Mouse (Mus musculus) megakaryocyte, adult 5-6 weeks (primary cell): ENCODE results near the gene Metap1. TPM values are rescaled to one million over a fixed set of nuclear protein-coding genes. Genes with fewer than 3 reads are reported as not detected.

Experiments used
- ATAC-seq: 2 replicates; pipeline ENCODE4 v1.8.0; 2016; ENCODE audit warnings: mild to moderate bottlenecking, inconsistent platforms; ENCODE audit not compliant: poor library complexity, severe bottlenecking
- total RNA-seq, 2 experiments: library from RNA; stranded (forward) in 1 of 2; stranded (reverse) in 1 of 2; fragments of 153-499, 151-499 nt in 1 of 2; fragments of 221-1000, 200-1000 nt in 1 of 2; gene quantifications; 2 replicates each; pipeline versions ENCODE4 v1.2.3 to v1.2.4; 2015 to 2017

Metap1 gene
- total RNA-seq, 2 experiments from 2014 or later, result 24.0 to 28.5 TPM

DNA sequence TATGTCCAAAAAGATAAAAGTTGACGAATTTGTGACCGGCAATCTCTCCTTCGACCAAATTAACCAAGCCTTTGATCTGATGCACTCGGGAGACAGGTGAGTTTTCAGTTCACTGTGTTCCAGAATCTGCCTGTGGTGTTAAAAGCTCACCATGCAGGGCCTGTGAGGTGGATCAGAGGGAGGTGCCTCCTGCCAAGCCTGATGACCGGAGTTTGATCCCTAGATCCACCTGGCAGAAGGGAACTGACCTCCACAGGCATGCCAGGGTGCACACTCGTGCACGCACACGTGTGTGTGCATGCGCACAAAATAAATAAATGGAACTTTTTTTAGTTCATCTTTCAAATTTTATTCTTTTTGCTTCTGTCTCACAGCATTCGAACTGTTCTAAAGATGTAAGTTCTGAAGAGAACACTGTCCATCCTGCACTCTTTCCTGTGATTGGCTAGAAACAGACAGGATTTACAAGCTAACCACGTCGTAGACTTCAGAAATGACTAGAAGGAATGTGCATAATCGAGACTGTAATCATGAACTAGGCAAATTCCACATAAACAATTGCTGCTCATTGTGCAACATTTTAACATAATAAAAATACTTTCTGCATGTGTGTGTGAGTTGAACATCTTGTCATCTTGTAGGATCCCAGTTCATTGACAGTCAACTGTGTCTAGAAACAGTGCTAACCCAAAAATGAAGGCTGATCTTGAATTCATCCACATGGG lies 34.4 kb downstream of the Metap1 start:
- no peak for ATAC-seq

DNA sequence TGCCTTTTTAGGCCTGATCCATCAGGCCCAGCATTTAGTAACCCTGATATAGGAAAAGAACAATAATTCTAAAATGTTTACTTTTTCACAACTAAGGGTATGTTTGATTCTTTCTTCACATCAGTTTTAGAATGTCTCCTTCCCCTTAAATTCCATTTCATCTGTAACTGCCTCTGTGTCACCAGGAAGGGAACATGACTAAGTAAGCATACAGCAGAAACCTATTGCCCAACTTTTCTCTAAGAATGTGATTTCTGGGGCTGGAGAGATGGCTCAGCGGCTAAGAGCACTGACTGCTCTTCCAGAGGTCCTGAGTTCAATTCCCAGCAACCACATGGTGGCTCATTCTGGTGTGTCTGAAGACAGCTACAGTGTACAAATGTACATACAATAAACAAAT lies 35.1 kb downstream of the Metap1 start:
- ATAC-seq, result no peak

DNA sequence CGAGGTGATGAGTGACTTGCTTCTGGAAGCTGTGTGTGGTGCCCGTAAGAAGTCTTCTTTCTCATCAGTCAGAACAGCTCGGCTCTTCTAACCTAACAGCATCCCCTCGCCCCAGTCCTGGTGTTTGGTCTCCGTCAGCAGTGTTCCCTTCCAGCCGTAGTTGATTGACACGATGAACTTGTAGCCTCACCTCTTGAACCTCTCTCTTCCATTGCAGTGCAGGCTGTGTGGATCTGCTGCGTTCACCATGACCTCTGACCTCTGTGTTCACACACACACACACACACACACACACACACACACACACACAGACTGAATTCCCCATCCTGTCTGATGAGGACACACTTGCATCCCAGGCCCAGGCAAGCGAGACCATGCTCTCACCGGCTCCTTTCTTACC lies 37.1 kb downstream of the Metap1 start:
- ATAC-seq, result no peak

DNA sequence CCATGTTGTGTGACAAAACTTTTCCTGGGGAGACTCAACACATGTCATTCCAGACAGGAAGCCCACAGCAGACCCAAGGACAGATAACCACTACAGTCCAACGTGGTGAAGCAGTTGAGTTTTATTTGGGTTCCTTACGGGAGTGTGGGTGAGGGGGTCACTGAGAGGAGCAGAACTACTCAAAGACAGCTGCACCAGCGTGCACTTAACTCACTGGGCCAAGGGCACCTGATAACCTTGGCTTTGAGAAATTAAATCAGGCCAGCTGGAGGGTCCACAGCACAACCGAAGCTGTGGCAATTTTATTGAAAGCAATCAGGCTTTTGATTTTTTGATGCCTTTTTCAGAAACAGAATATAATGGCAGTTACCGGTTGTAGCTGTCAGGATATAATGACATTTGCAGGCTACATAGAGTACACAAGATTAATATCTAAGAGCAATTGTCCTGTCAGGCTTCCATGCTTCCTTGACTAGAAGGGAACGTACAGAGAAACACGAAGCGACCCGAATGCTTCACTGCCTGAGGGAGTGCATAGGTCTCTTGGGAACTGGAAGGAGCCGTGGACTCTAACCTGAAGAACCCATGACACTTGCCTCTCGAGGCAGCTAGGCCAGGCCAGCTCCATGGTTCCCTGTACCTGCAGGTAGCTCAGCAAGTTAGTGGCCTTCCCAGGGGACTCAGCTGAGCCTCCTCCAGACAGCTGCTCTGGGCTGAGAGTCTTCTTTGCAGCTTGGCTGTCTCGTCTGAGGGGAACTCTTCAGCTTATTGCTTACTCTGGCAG lies 41.0 kb downstream of the Metap1 start:
- ATAC-seq, result no peak

DNA sequence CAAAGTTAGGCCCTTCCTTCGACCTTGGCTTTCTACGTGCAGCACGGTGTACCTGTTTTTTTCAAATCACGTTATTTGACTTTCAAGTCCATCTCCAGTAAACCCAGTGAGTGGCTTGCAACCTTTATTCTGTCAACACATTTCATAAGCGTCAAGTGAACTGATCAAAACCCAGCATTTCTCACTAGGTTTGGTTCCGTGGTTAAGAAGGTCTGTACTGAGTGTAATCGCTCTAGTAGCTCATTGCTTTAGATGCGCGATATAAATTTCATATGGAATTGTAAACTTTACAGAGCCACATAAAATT lies 45.9 kb downstream of the Metap1 start:
- no peak for ATAC-seq

DNA sequence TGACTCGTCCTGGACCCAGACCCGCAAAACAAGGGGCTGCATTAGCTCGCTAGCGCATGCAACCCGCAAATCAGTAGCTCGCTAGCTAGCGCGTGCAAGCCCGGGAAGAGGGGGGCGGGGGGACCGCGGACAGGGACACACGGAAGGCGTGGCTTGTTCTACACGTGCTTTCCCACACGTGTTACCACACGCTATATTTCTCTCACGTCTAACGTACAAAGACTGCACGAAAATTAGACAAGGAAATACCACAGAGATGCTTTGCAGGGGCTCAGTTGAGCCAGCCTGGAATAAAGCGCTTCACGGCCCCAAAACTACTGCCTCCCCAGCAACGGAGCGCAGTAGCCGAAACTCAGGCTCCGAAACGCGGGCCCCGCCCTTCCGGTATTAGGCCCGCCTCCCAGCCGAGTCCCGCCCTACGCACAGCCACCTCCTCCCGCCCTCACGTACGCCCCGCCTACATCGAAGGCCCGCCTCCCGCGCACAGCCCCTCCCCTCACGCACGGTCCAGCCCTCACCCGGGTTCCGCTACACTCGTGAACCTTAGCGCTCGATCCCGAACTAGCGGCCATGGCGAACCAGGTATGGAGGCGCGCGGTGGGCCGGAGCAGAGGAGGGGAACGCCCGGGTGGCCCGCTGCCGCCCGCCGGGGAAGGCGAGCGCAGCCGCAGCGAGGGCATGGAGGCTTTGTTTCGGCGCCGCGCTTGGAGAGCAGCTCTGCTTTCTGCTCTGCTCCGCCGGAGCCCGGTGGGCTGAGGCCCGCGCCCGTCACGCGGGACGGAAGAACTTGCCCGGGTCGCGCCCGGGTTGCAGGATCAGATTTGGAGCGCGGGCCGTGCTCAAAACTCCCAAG lies 46.5 kb downstream of the Metap1 start, which contains the start of gene Adh5:
TSS of gene Adh5 (plus strand) at position 482 of the 853 bp plus-strand sequence.
- ATAC-seq, result peak; percentile 96

DNA sequence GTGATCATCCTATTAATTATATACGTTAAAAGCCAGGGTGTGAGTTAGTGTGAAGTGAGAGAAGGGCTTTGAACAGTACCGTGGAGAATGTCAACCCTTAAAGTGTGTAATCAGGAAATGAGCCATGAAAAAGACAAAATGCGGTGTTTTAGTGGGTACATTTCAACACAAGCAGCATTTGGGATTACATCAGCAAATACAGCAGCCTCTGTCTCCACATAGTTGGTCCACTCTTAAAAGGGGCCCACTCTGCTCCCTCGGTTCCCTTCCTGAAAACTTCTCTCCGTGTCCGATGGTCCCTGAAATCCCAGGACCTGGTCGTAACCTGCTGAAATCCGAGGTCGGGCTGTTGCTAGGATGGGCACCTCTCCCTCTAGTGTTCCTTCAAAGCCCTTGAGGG lies 47.1 kb downstream of the Metap1 start:
- ATAC-seq, result peak; percentile 19

DNA sequence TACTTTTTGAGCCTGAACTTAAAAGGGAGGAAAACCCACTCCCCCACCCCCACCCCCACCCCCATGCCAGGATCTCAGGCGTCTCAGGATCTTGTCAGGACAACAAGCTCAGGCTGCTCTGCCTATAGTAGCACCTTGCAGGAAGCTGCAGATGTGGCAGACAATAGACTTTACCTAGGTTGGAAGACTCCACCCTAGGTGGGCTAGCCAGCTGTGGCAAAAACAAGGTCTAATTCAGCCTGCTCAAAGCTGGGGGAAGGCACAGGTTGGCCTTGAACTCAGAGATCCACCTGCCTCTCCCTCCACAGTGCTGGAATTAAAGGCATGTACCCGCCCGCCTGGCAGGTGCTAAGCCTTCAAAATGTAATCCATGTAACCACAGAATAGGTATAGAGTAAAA lies 50.6 kb downstream of the Metap1 start:
- no peak for ATAC-seq

DNA sequence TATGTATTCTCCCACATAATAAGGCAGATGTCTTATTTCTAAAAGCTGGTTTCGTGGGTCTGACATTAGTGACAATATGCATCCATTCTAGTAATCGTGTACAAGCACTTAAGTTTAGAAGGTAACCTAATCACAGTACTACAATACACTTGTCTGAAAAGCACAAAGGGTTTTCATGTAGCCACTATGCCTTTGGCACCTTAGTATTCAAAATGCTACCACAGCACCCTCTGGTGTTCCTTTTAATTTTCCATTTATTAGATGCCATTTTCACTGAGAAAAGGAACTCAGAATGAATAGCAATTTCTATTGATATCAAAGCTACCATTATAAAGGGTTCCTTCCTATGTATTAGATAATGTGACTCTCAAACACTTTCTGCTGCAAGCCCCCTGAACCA lies 57.5 kb downstream of the Metap1 start:
- no peak for ATAC-seq

DNA sequence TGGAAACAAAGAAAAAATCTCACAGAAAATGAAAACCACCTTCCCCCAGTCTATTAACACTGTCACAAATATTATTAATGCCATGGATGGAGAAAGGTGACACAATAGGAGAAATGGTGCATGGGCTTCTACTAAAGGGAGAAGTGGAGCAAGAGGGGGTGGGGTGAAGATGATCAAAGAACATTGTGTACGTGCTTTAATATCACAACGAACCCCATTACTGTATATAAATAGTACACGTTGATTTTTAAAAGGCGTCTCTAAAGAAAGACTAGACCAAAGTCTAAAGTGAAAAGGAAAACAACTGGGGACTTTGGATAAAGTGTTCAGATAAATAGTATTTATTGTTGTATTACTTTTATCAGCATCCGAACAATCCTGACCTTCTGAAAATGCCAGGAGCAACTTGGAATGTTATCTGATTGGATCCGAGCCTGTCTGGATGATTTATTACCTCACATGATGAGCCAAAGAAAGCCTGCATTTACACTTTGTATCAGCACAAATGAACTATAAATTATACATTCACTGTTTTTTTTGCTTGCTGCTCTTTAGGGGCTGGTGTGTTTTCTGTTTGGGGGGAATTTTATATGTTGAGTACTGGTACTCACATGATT lies 58.8 kb downstream of the Metap1 start:
- no peak for ATAC-seq

DNA sequence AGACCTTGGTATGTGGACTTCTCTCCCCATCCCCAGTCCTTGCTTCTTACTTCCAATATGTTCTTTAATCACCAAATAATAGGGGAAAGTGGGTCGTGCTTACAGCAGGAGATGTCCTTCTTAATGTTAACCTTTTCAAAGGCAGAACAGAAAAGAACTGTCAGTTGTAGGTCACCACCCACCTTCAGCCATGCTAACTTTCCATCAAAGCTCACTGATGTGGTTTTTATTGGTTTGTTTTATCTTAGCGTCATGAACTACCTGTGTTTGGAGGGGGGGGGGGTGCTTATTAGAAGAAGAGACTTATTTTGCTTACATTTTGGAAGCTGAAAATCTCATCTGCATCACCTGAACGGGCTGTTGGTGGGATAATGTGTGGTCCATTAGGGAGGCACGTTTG lies 65.1 kb downstream of the Metap1 start:
- ATAC-seq, result no peak

DNA sequence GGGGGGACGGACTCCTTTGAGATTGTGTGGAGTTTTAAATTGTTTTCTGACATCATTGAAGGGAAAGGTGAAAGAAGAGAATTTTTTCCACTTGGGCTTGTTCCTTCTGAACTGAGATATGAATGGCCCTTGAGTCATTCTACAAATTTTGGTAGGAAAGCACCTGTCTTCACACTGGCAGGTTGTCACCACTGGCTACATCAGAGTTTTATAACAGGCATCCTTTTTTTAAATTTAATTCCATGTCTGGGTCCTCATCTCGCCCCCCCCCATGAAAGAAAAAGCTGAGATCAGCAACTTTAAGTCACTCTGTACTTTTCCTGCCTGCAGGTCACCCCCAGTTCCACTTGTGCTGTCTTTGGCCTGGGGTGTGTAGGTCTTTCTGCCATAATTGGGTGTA lies 65.7 kb downstream of the Metap1 start:
- no peak for ATAC-seq

DNA sequence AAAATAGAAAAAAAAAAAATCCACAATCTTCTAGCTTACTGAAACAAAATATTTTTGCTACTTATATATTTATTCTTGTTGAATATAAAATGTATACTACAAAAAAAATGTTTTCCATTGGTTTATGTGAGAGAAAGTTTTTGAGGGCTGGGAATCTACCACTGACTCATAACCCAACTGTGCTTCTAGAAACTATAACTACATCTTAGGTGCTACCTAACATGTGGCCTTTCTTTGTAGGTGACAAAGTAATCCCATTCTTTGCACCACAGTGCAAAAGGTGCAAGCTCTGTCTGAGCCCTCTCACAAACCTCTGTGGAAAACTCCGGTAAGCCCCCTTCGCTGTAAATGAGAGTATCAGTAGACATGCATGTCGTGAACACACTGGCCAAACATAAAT lies 68.9 kb downstream of the Metap1 start:
- no peak for ATAC-seq

DNA sequence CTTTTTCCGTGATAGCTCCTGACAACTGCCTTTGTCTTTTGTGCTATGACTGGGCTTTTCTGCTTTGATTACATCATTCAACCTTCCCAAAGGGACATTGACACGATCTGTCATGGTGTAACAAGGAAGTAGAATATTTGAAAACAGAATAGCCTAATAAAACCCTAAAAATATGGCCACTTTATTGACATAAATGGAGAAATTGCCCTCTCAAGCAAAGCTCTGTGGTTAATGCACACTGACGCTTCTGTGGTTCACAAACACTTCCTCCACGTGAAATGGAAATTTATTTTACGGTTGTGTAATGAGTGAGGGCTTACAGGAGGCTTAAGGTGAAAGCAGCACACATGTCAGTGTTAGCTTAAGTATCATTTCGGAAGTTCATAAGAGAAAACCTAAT lies 69.9 kb downstream of the Metap1 start:
- peak; percentile 68 for ATAC-seq

DNA sequence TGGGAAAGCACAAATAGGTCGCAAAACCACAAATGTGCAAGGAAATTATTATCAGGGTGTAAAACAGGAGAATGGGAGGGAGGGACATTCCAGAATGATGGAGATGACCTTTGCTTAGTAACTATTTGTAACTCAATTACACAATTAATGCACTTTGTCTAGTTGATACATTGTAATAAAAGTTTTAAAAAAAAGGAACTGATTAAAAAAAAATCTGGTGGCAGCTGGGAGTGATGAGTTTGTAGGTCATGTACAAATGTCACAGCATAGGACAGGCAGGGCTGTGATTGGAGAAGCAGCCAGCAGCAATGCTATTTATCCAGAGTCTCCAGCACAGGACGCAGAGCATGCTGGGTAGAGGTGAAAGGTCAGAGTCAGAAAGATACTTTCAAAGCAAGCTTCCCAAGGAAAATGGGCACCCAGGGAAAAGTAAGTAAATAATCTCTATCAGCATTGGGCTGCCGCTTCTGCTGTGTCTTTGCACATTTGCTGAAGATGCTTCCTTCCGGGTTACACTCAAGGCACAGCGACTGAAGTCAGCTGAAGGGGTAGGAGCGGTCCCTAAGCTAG lies 74.1 kb downstream of the Metap1 start, which contains the start of gene Adh4:
TSS of gene Adh4 (plus strand) at position 346 of the 570 bp plus-strand sequence.
- no peak for ATAC-seq

DNA sequence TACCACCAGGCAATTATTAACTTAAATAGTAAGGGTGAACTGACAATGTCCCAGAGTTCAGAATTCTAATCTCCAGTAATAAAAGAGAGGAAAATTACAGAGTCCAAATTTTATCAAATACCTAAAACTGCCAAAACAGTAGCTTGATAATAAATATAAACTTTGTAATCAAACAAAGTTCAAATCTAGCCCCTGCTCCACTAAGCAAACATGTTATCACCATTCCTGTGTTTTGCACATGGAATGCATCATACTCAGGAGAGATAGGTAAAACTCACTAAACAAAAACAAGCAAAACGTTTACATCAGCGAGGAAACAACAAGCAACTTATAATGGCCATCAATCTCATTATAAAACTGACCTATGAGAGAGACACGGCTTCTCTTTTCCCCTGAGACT lies 79.1 kb downstream of the Metap1 start:
- ATAC-seq, result no peak

DNA sequence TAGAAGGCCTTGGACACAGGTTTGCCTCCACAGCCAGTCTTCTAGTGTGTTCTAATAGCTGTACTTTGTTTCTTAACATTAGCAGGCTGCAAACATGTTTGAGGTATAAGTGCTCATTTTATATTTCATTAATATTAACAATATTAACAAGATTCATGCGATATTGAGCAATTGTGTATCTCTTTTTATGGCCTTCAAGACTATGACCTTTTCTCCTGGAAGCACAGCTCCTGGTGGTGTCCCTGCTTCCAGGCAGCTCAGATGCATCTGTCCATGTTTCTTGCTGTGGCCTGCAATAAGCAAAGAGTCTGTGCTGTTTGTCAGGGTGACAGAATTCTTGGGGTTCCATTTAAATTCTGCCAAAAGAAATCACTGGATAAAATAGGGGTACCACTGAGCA lies 79.7 kb downstream of the Metap1 start:
- no peak for ATAC-seq
